Mouse (Mus musculus) embryonic fibroblast, embryonic 13.5 days (primary cell): ENCODE measurements around the gene Rgs6.

Experiments
- CTCF ChIP-seq: IDR thresholded peaks from 2 replicates; pipeline ENCODE4 v1.5.1; 2011; ENCODE audit warnings: mild to moderate bottlenecking, control low read depth, low read length, moderate library complexity, borderline replicate concordance; ENCODE audit not compliant: insufficient read depth
- POLR2A ChIP-seq: IDR thresholded peaks from 2 replicates; pipeline ENCODE4 v1.6.1; 2011; ENCODE audit warnings: low read depth, mild to moderate bottlenecking, control low read depth, low read length, moderate library complexity

DNA sequence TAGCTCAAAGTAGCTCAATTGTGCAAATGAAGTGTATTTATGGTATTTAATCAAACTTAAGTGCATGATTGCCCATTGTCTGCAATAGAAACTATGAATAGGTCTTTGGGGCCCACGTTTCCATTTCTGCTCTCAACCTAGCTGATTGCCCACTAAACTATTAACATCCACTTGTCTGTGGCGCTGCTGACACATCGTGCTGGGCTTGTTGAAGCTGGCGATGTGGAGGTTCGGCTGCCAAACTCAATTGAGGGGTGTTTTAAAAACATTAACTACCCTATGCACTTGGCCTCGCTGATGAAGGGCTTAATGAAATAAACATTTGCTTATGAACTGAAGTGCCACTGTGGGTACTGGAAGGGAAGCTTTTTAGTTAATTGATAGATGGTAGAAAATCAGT lies 211.8 kb downstream of the Rgs6 start:
- TF ChIP-seq CTCF = no peak
- TF ChIP-seq POLR2A = no peak
